Mouse (Mus musculus) MEL (cell line): ENCODE data around the gene Rad51b. TPM values are rescaled to one million over a fixed set of nuclear protein-coding genes. Genes with fewer than 3 reads are reported as not detected.

Experiments
- DNase-seq: peaks from one replicate; pipeline ENCODE4 v3.0.0; 2011; ENCODE audit warnings: low read depth, low spot score
- H3K27ac ChIP-seq: 2 replicates; pipeline ENCODE4 v1.5.1; 2012; ENCODE audit warnings: low read depth, mild to moderate bottlenecking, control low read depth, low read length, moderate library complexity; ENCODE audit not compliant: control insufficient read depth
- H3K27me3 ChIP-seq, 2 experiments: fragments of 150-350 bp in 1 of 2; sonication (generic) in 1 of 2; 2 replicates each; pipeline ENCODE4 v1.6.1; 2012; ENCODE audit warnings: low read length in 2 of 2, mild to moderate bottlenecking in 2 of 2, improper control_type of control experiment in 1 of 2, moderate library complexity in 1 of 2; ENCODE audit not compliant: insufficient read depth in 2 of 2, control insufficient read depth in 1 of 2
- H3K36me3 ChIP-seq, 2 experiments: 2 replicates each; pipeline ENCODE4 v1.6.1; 2012 to 2014; ENCODE audit warnings: low read length in 2 of 2, improper control_type of control experiment in 1 of 2, inconsistent platforms in 1 of 2, mild to moderate bottlenecking in 1 of 2; ENCODE audit not compliant: insufficient read depth in 2 of 2, control insufficient read depth in 1 of 2
- H3K4me1 ChIP-seq, 2 experiments: fragments of 150-350 bp in 1 of 2; sonication (generic) in 1 of 2; 2 replicates each; pipeline ENCODE4 v1.6.1; 2012; ENCODE audit warnings: low read length in 2 of 2, improper control_type of control experiment in 1 of 2, mild to moderate bottlenecking in 1 of 2; ENCODE audit not compliant: insufficient read depth in 2 of 2, control insufficient read depth in 1 of 2
- H3K4me3 ChIP-seq, 2 experiments: fragments of 150-350 bp in 1 of 2; sonication (generic) in 1 of 2; 2 replicates each; pipeline ENCODE4 v1.5.1; 2012; ENCODE audit warnings: low read depth in 2 of 2, low read length in 2 of 2, mild to moderate bottlenecking in 2 of 2, moderate library complexity in 2 of 2, control low read depth in 1 of 2, improper control_type of control experiment in 1 of 2; ENCODE audit not compliant: control insufficient read depth in 1 of 2, insufficient read depth in 1 of 2
- H3K79me2 ChIP-seq: 2 replicates; pipeline ENCODE4 v1.6.1; 2012; ENCODE audit warnings: mild to moderate bottlenecking, low read length, moderate library complexity; ENCODE audit not compliant: control insufficient read depth, poor library complexity, insufficient read depth
- H3K9ac ChIP-seq: 2 replicates; pipeline ENCODE4 v1.6.1; 2012; ENCODE audit warnings: low read depth, mild to moderate bottlenecking, control low read depth, low read length, moderate library complexity; ENCODE audit not compliant: control insufficient read depth, poor library complexity, severe bottlenecking
- H3K9me3 ChIP-seq: fragments of 150-350 bp; sonication (generic); replicated peaks from 2 replicates; pipeline ENCODE4 v1.6.1; 2012; ENCODE audit warnings: mild to moderate bottlenecking, low read length, improper control_type of control experiment, moderate library complexity; ENCODE audit not compliant: insufficient read depth
- CHD1 ChIP-seq: IDR thresholded peaks from 2 replicates; pipeline ENCODE4 v1.6.1; 2012; ENCODE audit warnings: low read depth, mild to moderate bottlenecking, inconsistent platforms, low read length, improper control_type of control experiment
- CHD2 ChIP-seq: IDR thresholded peaks from 2 replicates; pipeline ENCODE4 v1.6.1; 2011; ENCODE audit warnings: low read length, improper control_type of control experiment
- CTCF ChIP-seq, 3 experiments: IDR thresholded peaks in 2 of 3; conservative IDR thresholded peaks in 1 of 3; 2 replicates each; pipeline ENCODE4 v1.5.1; 2011 to 2012; ENCODE audit warnings: low read length in 3 of 3, low read depth in 2 of 3, mild to moderate bottlenecking in 2 of 3, improper control_type of control experiment in 1 of 3, inconsistent platforms in 1 of 3, mixed read lengths in 1 of 3, moderate library complexity in 1 of 3; ENCODE audit not compliant: control insufficient read depth in 1 of 3, insufficient read depth in 1 of 3, poor library complexity in 1 of 3, severe bottlenecking in 1 of 3
- E2F4 ChIP-seq: IDR thresholded peaks from 2 replicates; pipeline ENCODE4 v1.6.1; 2011; ENCODE audit warnings: low read depth, low read length, improper control_type of control experiment, borderline replicate concordance
- GABPA ChIP-seq: IDR thresholded peaks from 2 replicates; pipeline ENCODE4 v1.6.1; 2012; ENCODE audit warnings: low read depth, mild to moderate bottlenecking, inconsistent platforms, low read length, improper control_type of control experiment, moderate library complexity
- GATA1 ChIP-seq: IDR thresholded peaks from 2 replicates; pipeline ENCODE4 v1.6.1; 2011; ENCODE audit warnings: low read depth, low read length, improper control_type of control experiment
- HCFC1 ChIP-seq: IDR thresholded peaks from 2 replicates; pipeline ENCODE4 v1.6.1; 2012; ENCODE audit warnings: low read depth, mild to moderate bottlenecking, inconsistent platforms, low read length, improper control_type of control experiment, moderate library complexity
- JUND ChIP-seq: IDR thresholded peaks from 2 replicates; pipeline ENCODE4 v1.6.1; 2011; ENCODE audit warnings: low read depth, mild to moderate bottlenecking, improper control_type of control experiment, low read length
- MAFK ChIP-seq: IDR thresholded peaks from 2 replicates; pipeline ENCODE4 v1.6.1; 2011; ENCODE audit warnings: low read depth, mild to moderate bottlenecking, low read length, improper control_type of control experiment, borderline replicate concordance
- MXI1 ChIP-seq: IDR thresholded peaks from 2 replicates; pipeline ENCODE4 v1.6.1; 2011; ENCODE audit warnings: mild to moderate bottlenecking, low read depth, low read length, improper control_type of control experiment
- MYC ChIP-seq: IDR thresholded peaks from 2 replicates; pipeline ENCODE4 v1.6.1; 2011; ENCODE audit warnings: low read depth, mild to moderate bottlenecking, low read length, improper control_type of control experiment, moderate library complexity
- NELFE ChIP-seq: IDR thresholded peaks from 2 replicates; pipeline ENCODE4 v1.6.1; 2011; ENCODE audit warnings: low read depth, low read length, improper control_type of control experiment
- POLR2AphosphoS2 ChIP-seq: IDR thresholded peaks from 2 replicates; pipeline ENCODE4 v1.6.1; 2011; ENCODE audit warnings: low read length, improper control_type of control experiment
- SIN3A ChIP-seq: IDR thresholded peaks from 2 replicates; pipeline ENCODE4 v1.6.1; 2012; ENCODE audit warnings: low read length, improper control_type of control experiment, inconsistent platforms
- TAL1 ChIP-seq: IDR thresholded peaks from 2 replicates; pipeline ENCODE4 v1.6.1; 2012; ENCODE audit warnings: mild to moderate bottlenecking, inconsistent platforms, low read length, moderate library complexity, mixed read lengths
- USF2 ChIP-seq, 2 experiments: IDR thresholded peaks; 2 replicates each; pipeline ENCODE4 v1.6.1; 2011 to 2012; ENCODE audit warnings: improper control_type of control experiment in 2 of 2, low read length in 2 of 2, borderline replicate concordance in 1 of 2, inconsistent platforms in 1 of 2, low read depth in 1 of 2, mild to moderate bottlenecking in 1 of 2; ENCODE audit not compliant: insufficient read depth in 1 of 2
- ZC3H11A ChIP-seq: IDR thresholded peaks from 2 replicates; pipeline ENCODE4 v1.6.1; 2012; ENCODE audit warnings: low read depth, mild to moderate bottlenecking, inconsistent platforms, low read length, improper control_type of control experiment
- ZNF384 ChIP-seq: IDR thresholded peaks from 2 replicates; pipeline ENCODE4 v1.6.1; 2012; ENCODE audit warnings: low read depth, mild to moderate bottlenecking, inconsistent platforms, low read length, improper control_type of control experiment
- polyA plus RNA-seq, 2 experiments: library from polyadenylated mRNA; stranded (reverse) in 1 of 2; unstranded in 1 of 2; fragments of >175 nt in 1 of 2; fragments of >200 nt in 1 of 2; gene quantifications; 2 replicates each; pipeline versions ENCODE4 v1.2.1 to v1.2.4; 2012; ENCODE audit warnings: low replicate concordance in 2 of 2, low read depth in 1 of 2; ENCODE audit not compliant: insufficient read length in 2 of 2, insufficient read depth in 1 of 2, missing spikeins in 1 of 2
- total RNA-seq: library from RNA; depleted of rRNA; stranded (reverse); fragments of 300-350 nt; gene quantifications from 2 replicates; pipeline ENCODE4 v1.2.3, GENCODE M21; 2012

Rad51b gene
- total and polyA plus RNA-seq, 3 experiments: 3.6 to 5.7 TPM; not detected in 1

DNA sequence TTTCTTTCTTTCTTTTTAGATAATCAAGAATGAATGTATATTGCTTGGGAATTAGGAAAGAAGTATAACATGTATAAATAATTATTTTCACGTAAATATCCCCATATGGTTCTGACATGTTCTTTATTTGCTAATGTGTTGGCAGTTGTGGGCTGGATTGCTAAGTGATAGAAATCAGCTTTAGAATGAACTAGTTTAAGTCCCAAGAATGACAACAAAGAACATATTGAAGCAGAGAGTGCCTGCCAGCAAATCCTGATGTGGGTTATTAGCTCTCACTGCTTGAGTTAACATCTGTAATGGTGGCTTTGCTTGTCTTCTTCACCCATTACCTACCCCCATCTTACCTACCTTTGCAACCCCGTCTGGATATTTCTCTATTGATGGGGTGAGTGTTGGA, 111.6 kb downstream of the Rad51b start:
- no peaks in the 10 kb centered on the region for H3K27me3 ChIP-seq
- no peak overlapping the region for H3K4me3 ChIP-seq
- no peaks in the 10 kb centered on the region for H3K9me3 ChIP-seq
- no peak for DNase-seq
- no peaks in the 10 kb centered on the region for H3K79me2 ChIP-seq
- TF ChIP-seq USF2 (IDR thresholded peaks at IDR 0.05; ENCODE audit: borderline replicate concordance in 1 of 2, insufficient read depth in 1 of 2, low read depth in 1 of 2, low read length in 2 of 2): no peak
- no peak for TF ChIP-seq TAL1
- TF ChIP-seq MYC: no peak
- TF ChIP-seq CHD1: no peak
- no peak for TF ChIP-seq MAFK
- TF ChIP-seq CTCF (IDR thresholded peaks at IDR 0.05 in 2 of 3, conservative IDR thresholded peaks at IDR 0.05 in 1 of 3; ENCODE audit: control insufficient read depth in 1 of 3, insufficient read depth in 1 of 3, low read depth in 2 of 3, low read length in 3 of 3, poor library complexity in 1 of 3, severe bottlenecking in 1 of 3): no peak
- TF ChIP-seq NELFE: no peak
- TF ChIP-seq SIN3A: no peak
- no peak for TF ChIP-seq GABPA
- TF ChIP-seq HCFC1: no peak
- no peak for TF ChIP-seq GATA1
- TF ChIP-seq CHD2: no peak
- TF ChIP-seq JUND: no peak
- no peak for TF ChIP-seq ZNF384
- no peak for TF ChIP-seq POLR2AphosphoS2
- TF ChIP-seq MXI1: no peak
- no peak for TF ChIP-seq E2F4
- no peak overlapping the region for H3K27ac ChIP-seq
- H3K36me3 ChIP-seq: no peaks in the 10 kb centered on the region
- no peaks in the 10 kb centered on the region for H3K4me1 ChIP-seq
- H3K9ac ChIP-seq: no peak overlapping the region

DNA sequence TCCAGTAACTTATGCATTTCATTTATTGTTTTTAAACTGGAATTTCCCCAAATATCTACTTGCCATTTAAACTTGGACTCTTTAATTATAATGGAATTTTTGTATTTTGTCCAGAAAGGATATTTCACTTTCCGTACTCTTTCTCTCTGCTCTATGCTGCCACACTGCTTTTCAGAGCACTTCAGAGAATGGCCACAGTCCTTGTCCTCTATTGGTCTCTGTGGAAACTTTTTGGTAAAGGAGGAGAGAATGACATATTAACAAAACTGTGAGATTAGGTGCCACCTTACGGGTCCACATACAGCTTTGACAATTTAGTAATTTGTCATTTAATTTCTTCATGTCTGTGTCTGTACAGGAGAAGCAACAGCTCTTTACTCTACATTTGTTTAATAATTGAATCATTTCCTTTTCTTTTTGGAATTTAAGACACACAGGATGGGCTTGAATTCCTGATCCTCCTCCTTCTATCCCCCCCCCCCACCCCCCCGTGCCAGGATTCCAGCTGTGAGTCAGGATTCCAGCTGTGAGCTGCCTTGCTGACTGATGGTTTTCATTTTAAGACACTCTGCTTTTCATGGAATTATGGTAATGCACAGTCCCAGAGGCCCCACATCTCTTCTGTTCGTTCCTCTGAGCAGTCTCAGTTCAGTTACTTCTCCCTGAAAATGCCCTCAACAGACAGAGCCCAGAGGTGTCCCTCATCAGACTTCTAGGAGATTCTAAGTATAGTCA, 112.2 kb downstream of the Rad51b start:
- Histone ChIP-seq H3K27me3 (no peaks in the 10 kb centered on the region), H3K27ac (no peak overlapping the region), H3K36me3 (no peaks in the 10 kb centered on the region), H3K9me3 (no peaks in the 10 kb centered on the region)
- no peak for DNase-seq
- TF ChIP-seq ZC3H11A: no peak
- TF ChIP-seq, all 39 proteins: peak for 0
- Histone ChIP-seq H3K79me2 (no peaks in the 10 kb centered on the region), H3K9ac (no peak overlapping the region), H3K4me3 (no peak overlapping the region), H3K4me1 (no peaks in the 10 kb centered on the region)
